Mouse (Mus musculus) thymus, postnatal 0 days (tissue): ENCODE measurements around the gene Ift52. TPM values are rescaled to one million over a fixed set of nuclear protein-coding genes. Genes with fewer than 3 reads are reported as not detected.

Source experiments
- DNase-seq: peaks from one replicate; pipeline ENCODE4 v3.0.0-alpha.2; 2015; ENCODE audit warnings: low spot score
- polyA plus RNA-seq: library from polyadenylated mRNA; unstranded; fragments of >200 nt; fragmentation: Nextera tagmentation; extraction: Ambion mirVana; gene quantifications from 2 replicates; pipeline ENCODE4 v1.2.1, GENCODE M21; 2015

Gene Ift52
- 54.7 and 59.2 TPM in 2 replicates for polyA plus RNA-seq

DNA sequence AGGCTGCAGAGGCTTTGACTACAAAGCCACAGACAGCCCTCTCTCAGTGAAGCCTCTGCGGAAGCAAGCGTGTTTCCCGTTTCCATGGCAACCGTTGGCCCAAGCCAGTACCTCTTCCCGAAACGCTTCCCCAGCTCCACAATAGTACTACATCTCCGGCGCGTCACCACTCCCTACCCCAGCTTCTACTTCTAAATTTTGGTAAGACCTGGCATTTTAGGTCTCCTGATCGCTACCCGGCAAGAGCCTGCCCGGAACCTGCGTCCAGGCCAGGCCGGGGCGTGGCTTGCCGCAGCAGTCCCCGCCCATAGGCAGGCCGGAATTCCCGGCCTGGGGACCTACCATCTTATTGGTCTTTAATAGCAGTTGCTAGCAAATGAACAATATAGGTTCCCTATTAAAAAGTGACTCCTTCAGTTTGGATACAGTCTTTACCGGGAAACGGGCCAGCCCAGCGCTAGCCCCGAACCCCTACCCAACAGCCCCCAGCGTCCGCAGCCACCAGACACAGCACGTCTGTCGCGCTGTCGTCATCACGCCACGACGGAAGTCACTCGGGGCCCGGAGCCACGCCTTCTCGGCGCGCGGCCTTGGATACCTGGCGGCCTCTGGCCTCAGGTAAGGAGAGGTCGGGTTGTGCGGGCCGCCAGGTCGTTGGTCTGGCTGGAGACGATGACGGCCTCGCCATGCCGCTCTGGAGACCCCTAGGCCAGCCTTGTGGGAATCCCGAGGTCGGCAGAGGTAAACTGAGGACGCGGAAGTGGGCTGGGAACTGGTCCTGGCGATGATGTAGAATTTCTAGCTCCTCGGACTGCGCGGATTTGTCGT is at the start of gene Ift52:
Gene Ift52, plus strand, starts transcription at position 439 of the 828 bp plus-strand sequence.
- peak; percentile 89 for DNase-seq

DNA sequence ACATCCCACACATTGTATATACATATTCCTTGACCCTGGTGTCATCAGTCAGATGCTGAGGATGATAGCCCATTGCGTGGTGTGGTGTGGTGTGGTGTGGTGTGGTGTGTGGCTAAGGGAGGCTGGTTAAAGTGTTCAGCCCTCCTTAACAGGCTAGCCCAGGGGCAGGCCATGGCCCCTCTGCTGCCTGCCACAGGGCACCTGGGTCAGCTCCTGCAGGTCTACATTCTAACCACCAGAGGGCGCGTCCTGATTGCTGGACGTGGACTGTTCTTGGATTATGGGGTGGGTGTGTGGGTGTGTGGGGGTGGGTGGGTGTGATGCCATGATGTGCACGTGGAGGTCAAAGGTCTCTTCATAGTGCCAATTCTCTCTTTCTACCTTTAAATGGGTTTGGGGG is 48.8 kb upstream of the Ift52 start:
- DNase-seq: peak; percentile 46

DNA sequence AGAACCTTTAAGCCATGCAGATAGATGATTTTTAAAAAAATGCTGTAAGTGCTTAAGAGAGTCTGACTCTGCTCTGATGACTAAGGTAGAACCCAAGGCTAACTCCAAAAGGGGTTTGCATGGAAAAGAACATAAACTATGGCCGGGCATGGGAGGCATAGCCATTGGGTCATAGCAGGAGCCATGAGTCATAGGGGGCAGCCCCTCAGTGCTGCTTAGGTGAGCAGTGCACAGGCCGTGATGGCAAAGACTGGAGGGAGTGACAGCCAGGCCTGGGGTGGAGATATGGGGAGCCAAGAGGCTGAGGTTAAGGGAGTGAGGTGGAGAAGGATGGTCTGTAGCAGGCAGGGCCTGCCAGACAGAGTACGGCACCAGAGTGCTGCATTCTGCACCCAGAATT is 48.1 kb upstream of the Ift52 start:
- DNase-seq: no peak

DNA sequence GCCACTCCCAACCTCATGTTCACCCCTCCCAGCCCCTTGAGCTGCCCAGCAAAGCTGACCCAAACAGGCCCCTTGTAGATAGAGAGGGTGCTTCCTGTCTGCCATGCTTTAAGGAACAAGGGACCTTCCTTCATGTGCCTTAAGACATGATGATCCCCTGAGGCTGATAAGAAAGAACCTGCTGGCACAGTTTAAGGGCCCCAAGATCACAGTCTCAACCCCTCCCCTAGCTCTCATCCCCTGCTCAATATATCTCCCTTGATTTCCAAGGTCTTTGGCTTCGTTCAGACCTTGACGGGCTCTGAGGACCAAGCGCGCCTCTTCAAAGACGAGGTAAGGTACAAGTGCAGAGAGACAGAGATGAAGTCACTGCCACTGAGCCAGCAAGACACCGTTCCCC is 46.3 kb upstream of the Ift52 start:
- no peak for DNase-seq

DNA sequence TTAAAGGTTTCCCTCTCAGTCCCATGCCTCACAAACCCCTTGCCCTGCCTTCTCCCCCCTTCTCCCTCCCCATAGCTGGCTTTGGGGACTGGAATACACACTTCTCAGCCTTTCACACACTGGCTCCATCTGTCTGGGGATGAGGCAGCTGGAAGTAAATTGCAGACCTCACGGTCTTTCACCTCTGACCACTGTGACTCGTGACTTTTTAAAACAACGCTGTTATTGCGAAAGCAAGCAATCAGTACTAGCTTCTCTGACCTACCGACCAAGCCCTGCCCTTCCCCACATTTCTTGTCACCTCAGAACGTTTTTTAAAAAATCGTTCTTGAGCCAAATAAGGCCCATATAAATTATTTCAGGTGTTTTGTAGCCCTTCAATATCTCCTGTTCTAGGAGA is 44.4 kb upstream of the Ift52 start:
- no peak for DNase-seq

DNA sequence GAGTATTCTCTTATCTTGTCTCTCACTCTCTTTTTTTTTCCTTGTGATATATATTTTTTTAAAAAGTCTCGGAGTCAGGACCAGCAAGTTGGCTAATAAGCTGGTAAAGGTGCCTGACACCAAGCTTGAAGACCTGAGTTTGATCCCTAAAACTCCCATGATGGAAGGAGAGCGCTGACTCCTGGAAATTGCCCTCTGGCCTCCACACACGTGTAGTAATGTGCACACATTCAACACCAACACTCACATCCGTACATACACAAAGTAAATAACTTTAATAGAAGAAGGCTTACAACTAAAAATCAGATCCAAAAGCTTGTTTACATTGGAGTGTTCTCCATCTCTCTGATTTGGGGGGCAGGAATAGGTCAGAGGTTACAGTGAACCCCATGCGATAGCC is 43.9 kb upstream of the Ift52 start:
- no peak for DNase-seq

DNA sequence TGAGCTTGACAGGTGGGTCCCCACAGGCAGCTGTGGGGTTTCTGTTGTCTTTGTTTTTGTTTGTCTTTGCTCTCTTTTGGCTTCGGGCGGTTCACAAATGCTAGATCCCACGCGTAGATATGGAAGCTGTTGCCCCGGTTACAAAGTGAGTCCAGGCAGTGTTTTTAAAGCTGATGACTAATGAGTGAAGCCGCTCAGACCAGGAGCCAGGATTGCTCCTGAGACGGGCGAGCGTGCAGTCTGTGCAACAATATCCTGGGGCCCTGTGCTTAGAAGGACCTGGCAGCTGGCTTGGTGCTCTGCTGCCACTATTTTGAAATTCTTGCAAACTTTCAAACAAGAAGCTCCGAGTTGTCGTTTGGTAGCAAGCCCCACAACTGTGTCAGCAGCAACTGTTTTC is 43.5 kb upstream of the Ift52 start:
- DNase-seq: no peak

DNA sequence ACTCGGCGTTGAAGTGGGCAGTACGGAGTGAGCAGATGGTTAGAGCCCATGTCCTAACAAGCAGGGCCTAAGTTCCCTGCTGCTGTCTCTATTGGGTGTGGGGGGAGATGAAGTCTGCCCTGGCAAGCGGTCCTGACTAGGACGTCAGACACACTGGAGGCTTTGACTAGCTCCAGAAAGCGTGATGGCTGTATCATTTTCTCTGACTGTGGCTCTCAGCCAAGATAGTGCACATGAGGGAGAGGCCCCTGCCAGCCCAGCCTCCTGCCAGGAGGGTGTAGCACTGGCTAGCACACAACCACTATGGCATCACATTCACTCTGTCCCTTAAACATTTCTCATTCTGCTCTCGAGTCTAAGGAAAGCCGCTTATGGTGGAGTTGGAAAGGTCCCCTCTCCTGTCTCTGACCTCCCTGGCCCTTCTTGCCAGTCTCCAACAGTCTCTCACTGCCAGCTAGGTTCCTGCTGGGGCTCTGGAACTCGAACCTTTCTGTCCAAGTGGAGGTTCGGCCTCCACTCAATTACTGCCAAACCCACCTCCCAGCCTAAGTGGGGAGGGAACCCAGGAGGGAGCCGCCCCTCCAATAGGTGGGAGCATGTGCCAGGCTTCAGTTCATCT is 41.9 kb upstream of the Ift52 start:
- DNase-seq: no peak

DNA sequence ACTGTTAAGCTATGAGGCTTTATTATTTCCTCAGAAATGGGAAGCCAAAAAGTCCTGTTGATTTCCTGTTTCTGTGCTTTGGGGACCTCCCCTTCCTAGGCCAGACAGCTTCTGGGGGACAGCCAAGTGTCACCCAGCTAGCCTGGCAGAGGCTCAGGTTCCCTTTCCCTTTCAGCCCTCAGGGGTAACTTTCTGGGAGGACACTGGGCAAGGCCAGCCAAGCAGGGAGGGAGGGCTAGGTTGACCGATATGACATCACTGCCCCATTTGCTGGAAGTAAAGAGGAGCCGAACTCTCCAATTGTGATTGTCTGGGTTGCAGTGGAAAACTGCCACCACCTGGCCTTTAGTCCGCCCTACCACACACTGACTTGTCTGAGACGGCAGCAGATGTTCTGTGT is 41.2 kb upstream of the Ift52 start:
- no peak for DNase-seq

DNA sequence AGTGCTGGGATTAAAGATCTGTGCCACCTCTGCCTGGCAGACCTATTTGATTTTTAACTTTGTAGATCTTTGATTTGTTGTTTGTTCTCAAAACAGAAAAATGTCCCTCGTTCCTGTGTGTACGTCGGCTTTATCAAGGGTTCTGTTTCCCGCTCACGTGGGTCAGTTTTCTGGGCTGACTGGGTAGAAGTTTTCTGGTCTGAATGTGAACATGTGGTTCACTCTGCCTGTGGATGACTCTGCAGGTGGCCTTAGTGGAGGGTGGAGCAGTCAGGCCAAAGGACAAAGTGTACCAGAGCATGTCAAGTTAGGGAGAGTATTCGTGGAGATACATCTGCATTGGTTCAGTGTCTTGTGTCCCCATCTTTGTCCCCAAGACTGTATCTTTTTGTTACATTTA is 32.8 kb upstream of the Ift52 start:
- DNase-seq: no peak

DNA sequence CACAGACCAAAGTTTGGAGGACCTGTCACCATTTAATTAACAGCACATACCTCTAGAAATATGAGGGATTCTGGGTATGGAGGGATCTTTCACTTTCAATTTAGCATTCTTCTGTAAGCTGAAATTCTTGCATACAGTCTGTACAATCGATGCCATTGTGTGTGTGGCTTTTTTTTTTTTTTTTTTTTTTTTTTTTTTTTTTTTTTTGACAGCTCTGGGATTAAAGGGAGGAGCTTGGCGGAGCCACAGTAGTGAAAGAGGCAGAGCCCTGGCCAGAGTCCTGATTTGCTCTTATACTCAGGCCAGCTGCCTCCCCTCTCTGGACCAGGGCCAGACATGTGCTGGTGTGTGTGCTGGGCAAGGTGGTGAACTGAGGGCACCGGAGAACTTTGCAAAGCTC is 31.2 kb upstream of the Ift52 start:
- DNase-seq: no peak

DNA sequence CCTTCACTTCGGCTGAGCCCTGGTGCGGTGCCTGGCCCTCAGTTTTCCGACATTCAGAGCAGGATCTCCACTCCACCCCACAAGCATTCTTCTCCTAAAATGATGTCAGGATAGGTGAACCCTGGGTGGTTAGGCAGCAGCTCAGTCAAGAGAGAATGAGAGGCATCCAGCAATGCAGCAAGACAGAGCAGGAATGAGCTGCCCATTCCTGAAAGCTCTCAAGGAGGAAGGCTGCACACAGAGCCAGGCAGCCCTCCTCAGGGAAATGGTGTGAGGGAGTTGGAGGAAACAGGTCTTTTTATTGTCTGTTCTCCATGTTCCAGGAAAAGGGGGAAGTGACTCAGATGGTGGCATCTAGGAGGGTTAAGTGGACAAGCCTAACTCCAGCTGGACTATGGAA is 30.4 kb upstream of the Ift52 start:
- DNase-seq: no peak

DNA sequence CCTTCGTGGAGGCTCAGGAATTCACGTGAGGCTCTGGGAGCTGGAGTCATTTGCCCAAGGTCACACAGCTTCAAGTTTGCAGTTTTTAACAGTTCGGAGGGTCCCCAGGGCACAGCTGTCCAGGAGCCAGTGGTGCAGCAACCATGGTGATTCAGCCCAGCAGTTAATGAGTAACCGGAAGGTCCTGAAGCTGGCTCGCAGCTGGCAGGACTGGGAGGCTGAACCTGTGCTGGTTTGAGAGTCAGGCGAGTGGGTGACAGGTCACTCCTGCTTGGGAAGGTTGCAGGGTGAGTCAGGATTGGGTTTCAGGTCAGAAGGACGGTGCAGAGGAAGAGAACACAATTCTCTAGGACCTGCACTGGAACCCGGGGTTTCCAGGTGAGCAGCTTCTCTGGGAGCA is 29.9 kb upstream of the Ift52 start, which contains the start of gene Sgk2:
Gene Sgk2, plus strand, starts transcription at position 113 of the 400 bp plus-strand sequence.
- no peak for DNase-seq

DNA sequence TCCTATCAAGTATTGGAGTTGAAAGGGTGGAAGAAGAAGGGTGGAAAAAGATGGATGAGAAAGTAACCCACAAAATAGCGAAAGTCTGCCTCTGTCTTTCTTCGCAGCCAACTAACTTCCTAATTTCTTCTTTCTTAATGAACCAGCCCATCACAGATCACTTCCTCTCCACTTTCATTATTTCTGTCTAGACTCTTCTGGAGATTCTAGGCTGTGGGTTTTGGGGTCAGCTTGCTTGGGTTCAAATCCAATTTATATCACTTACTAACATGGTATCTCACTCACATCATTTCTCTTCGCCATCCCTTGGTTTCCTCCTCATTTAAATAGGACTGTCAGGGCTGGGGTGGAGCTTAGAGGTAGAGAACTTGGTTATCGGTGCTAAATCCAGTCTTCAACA is 28.9 kb upstream of the Ift52 start:
- DNase-seq: no peak

DNA sequence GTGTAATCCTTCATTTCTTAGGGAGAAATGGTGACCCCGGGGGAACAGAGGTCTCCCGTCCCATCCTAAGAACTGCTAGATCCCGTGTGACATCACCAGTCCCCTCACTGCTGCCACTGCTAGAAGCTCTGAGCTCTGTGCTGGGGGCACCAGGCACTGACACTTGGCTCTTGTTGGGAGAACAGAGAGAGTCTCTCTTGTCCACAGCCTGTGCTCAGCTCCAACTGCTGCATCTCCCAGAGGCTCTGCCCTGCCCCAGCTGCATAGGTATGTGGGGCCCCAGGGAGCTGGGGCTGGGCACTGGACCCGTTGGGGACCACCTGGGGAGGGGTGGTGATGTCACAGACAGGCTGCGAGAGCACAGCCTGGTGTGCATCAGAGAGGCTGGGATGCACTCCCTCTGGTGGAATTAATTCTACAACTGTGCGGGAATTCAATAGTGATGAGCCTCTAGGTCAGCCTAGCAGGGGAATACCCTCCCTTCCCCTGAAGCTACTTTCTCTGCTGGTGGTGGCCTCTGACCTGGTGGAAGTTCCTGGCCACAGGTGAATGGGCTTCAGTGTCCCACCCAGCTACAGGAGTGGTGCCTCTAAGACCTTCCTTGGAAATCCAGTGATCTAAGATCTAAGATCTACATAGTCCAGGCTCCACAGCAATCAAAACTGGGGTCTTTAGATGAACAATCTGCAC is 25.6 kb upstream of the Ift52 start:
- DNase-seq: no peak

DNA sequence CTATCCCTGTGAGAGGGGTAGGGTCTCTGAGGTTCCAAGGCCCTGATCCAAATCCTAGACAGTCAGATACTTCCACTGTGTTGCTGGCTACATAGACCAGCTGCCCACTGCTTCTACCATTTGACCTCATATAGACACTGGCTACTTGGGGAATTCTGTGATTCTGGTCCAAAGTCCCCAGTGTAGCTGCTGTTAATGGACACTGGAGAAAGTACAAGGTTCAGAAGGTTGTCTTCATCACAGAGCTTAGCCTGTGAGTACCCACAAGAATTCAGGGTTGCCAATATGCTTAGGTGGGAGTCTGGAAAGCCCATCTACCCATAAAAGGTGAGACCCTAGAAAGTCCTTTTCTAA is 25.1 kb upstream of the Ift52 start:
- DNase-seq: no peak

DNA sequence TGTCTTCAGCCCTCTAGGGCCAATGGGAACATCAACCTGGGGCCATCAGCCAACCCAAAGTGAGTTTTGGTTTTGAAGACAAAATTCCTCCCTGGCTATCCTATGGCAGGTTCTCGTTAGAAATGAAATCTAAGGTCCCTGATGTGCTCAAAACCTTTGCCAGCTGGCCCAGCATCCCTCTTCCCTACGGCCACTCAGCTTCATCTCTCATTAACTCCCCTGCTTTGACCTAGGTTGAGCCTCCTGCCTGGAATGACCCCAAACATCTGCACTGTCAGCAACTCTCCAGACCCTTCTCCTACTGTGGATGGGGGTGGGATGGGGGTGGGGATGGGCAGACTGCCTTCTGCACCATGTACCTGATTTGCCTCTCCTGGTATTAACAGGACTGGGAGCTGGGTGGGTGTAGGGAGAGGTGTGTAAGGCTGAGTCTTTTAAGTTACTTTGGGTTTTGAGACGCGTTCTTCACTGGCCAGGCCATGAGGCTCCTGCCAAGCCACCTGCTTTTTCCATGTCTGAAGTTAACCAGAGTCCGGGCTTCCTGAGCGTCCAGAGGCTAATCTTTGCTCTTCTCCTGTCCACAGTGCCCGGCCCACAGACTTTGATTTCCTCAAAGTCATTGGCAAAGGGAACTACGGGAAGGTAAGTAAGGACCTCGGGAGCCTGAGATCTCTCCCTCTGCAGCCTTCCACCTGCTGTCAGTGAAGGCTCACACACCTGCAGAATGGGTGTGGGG is 23.1 kb upstream of the Ift52 start:
- no peak for DNase-seq

DNA sequence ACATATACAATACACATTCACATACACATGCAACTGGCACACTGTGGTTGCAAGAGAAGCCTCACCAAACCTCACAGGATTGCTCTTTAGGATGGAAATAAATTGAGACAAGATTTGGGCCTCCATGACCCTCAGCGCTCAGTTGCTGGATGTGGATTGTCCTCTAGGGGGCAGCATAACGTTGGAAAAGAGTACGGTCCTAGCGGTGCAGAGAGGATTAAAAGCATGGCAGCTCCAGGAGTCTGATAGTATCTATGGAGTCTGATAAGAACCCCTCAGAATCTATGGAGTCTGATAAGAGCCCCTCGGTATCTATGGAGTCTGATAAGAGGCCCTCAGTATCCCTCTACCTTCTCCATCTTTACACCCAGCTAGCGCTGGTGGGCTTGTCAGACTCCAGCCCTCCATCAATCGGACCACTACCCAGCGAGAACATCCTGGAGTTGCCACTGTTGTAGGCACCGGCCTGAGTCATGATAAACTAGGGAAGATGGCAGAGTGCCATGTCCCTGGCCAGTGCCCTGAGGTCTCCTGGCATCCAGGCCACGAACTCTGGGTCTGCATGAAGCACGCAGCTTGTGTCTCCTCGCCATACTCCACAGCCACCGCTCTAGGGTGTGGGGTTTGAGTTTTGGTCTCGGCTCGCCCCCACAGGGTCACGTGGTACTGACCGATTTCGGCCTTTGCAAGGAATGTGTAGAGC is 18.5 kb upstream of the Ift52 start:
- peak; percentile 61 for DNase-seq

DNA sequence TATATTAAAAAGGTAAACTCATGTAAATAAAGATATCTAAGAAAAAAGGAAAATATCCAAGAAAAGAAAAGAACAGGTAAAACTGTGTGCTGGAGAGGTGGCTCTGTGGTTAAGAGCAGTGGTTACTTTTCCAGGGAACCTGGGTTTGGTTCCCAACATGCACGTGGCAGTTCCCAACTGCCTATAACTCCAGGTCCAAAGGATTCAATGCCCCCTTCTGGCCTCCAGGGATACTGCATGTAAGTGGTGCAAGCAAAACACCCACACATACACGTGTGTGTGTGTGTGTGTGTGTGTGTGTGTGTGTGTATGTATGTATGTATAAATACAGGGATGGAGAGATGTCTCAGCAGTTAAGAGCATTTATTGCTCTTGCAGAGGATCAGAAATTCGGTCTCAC is 17.4 kb upstream of the Ift52 start:
- DNase-seq: peak; percentile 48

DNA sequence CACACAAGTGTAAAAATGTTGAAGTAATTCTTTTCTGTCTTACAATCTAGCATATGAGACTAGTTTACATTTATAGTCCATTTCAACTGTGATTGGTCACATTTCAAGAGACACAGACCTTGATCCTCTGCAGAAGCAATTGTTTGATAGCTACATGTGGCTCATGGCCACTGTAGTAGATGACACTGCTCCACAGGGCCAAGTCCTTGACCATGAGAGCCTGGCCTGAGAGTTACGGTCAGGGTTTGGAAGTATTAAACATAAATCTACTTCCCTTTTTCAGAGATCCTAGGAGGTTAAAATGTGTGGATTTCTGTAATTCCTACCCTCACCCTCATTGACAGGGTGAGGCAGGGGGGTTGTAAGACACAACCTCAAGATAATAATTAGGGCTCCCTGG is 16.1 kb upstream of the Ift52 start:
- DNase-seq: no peak

DNA sequence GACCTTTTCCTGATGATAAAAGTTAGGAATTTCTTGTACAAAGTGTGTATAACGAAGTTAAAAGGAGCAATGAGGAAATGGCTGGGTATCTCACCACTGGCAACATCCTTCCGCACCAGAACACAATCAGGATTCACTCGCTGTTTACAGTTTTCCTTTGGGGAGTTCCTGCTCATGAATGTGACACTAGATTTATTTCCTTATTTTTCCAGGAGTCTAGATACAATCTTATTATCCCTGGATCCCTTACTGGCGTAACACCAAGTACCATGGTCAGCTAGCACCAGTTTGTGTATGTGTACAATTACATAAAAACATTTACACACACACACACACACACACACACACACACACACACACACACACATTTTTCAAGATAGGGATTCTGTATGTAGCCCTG is 9.9 kb upstream of the Ift52 start:
- DNase-seq: no peak
